Mouse (Mus musculus) liver, postnatal 0 days (tissue): ENCODE results near the gene Ubac2. TPM values are rescaled to one million over a fixed set of nuclear protein-coding genes. Genes with fewer than 3 reads are reported as not detected.

Experiments used
- ATAC-seq: fragments of 200-750 bp; cut with Nextera tagmentation; 2 replicates; pipeline ENCODE4 v1.8.0; 2017; ENCODE audit warnings: mild to moderate bottlenecking, moderate library complexity
- DNase-seq: peaks from one replicate; pipeline ENCODE4 v3.0.0-alpha.2; 2016
- H3K27ac ChIP-seq: fragments of 300-500 bp; sonication (generic); 2 replicates; pipeline ENCODE4 v1.5.1; 2014; ENCODE audit warnings: antibody characterized with exemption, moderate library complexity, mild to moderate bottlenecking, low read depth
- H3K27me3 ChIP-seq: fragments of 300-500 bp; sonication (generic); 2 replicates; pipeline ENCODE4 v1.6.1; 2014; ENCODE audit warnings: low read length, control low read depth, mixed read lengths; ENCODE audit not compliant: insufficient read depth
- H3K36me3 ChIP-seq: fragments of 300-500 bp; sonication (generic); replicated peaks from 2 replicates; pipeline ENCODE4 v1.6.1; 2014; ENCODE audit warnings: mild to moderate bottlenecking, control low read depth, low read length, moderate library complexity, mixed read lengths; ENCODE audit not compliant: insufficient read depth
- H3K4me1 ChIP-seq: fragments of 300-500 bp; sonication (generic); 2 replicates; pipeline ENCODE4 v1.6.1; 2014; ENCODE audit warnings: antibody characterized with exemption, mild to moderate bottlenecking, control low read depth; ENCODE audit not compliant: insufficient read depth
- H3K4me2 ChIP-seq: fragments of 300-500 bp; sonication (generic); 2 replicates; pipeline ENCODE4 v1.6.1; 2014; ENCODE audit warnings: low read depth, mild to moderate bottlenecking, low read length, moderate library complexity, mixed read lengths
- H3K4me3 ChIP-seq: fragments of 300-500 bp; sonication (generic); 2 replicates; pipeline ENCODE4 v1.5.1; 2014; ENCODE audit warnings: low read depth, low read length
- H3K9ac ChIP-seq: fragments of 300-500 bp; sonication (generic); replicated peaks from 2 replicates; pipeline ENCODE4 v1.6.1; 2014; ENCODE audit warnings: mild to moderate bottlenecking, moderate library complexity
- H3K9me3 ChIP-seq: fragments of 300-500 bp; sonication (generic); 2 replicates; pipeline ENCODE4 v1.6.1; 2016; ENCODE audit warnings: mild to moderate bottlenecking, control low read depth, low read length, mixed read lengths
- CTCF ChIP-seq: sonication (generic); IDR thresholded peaks from 2 replicates; pipeline ENCODE4 v1.5.1; 2016; ENCODE audit warnings: antibody characterized with exemption, low read depth
- EP300 ChIP-seq: IDR thresholded peaks from 2 replicates; pipeline ENCODE4 v1.6.1; 2016; ENCODE audit warnings: antibody characterized with exemption, low read depth, mild to moderate bottlenecking
- WGBS: fragments of 180-500 bp; shearing (Covaris S2); extraction: QIAGEN DNeasy Blood & Tissue Kit; methylation state at CpG from one replicate; pipeline ENCODE4 v1.1.7; 2014; ENCODE audit not compliant: insufficient replicate concordance; 5-methylcytosine and 5-hydroxymethylcytosine counted together
- polyA plus RNA-seq: library from polyadenylated mRNA; unstranded; fragments of >200 nt; fragmentation: Nextera tagmentation; extraction: Ambion mirVana; gene quantifications from 2 replicates; pipeline ENCODE4 v1.2.1, GENCODE M21; 2015

Gene Ubac2
- polyA plus RNA-seq, 1 experiment from 2014 or later, result 27.4 TPM

DNA sequence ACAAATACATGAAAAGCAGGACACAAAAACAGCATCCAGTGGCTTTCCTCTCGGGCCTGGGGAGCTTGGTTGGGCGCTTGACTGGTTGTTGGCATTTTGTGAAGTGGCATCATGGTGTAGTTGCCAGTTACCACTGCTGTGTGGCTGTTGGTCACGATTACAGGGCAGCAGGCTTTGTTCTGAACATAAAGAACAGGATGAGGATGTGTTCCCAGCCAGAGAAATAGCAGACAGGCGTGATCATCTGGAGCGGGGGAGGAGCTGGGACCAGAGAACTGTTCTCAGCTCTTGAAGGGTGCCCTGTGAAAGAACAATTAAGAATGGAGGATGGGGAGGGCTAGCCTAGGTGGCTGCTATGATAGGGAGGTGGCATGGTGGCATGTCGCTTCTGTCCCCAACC is 48.5 kb downstream of the Ubac2 start:
- WGBS, result 87% methylated on average over 6 of the region's 6 CpGs
- no peak for TF ChIP-seq EP300
- TF ChIP-seq CTCF, result no peak
- peak; percentile 9 for DNase-seq

DNA sequence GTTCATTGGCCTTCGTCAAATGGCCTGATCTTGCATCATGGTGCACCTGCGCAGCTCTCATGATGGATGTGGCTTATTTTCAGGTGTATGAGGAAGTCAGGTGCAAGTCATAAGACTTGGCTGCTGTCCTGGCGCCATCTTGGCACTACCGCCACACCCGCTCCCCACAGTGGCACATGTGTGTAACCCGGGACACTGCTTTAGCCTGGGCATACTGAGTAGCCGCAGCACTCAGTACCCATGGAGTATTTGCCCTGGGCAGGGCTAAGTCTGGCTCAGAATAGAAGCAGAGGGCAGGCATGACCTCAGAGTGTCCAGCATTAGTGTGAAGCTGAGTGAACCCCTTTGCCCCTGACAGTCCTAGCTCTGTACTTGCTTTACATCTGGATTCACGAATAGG is 49.0 kb downstream of the Ubac2 start:
- H3K4me1 ChIP-seq, result peaks cover 16% of the 10 kb centered on the region
- no peak overlapping the region for H3K27ac ChIP-seq
- H3K4me3 ChIP-seq, result no peak overlapping the region
- DNase-seq, result peak; percentile 12
- no peak overlapping the region for H3K4me2 ChIP-seq
- no peaks in the 10 kb centered on the region for H3K36me3 ChIP-seq
- ATAC-seq, result no peak
- 90% methylated on average over 8 of the region's 8 CpGs for WGBS
- no peak for TF ChIP-seq CTCF
- TF ChIP-seq EP300, result no peak
- H3K9me3 ChIP-seq, result no peaks in the 10 kb centered on the region
- H3K9ac ChIP-seq, result no peak overlapping the region
- no peaks in the 10 kb centered on the region for H3K27me3 ChIP-seq

More for the DNA sequence above, 48.5 kb downstream of the Ubac2 start:
- no peak for ATAC-seq
- no peaks in the 10 kb centered on the region for H3K36me3 ChIP-seq
- no peak overlapping the region for H3K4me3 ChIP-seq
- H3K27ac ChIP-seq, result no peak overlapping the region
- no peaks in the 10 kb centered on the region for H3K27me3 ChIP-seq
- no peaks in the 10 kb centered on the region for H3K9me3 ChIP-seq
- H3K4me2 ChIP-seq, result no peak overlapping the region
- peaks cover 14% of the 10 kb centered on the region for H3K4me1 ChIP-seq
- H3K9ac ChIP-seq, result no peak overlapping the region

DNA sequence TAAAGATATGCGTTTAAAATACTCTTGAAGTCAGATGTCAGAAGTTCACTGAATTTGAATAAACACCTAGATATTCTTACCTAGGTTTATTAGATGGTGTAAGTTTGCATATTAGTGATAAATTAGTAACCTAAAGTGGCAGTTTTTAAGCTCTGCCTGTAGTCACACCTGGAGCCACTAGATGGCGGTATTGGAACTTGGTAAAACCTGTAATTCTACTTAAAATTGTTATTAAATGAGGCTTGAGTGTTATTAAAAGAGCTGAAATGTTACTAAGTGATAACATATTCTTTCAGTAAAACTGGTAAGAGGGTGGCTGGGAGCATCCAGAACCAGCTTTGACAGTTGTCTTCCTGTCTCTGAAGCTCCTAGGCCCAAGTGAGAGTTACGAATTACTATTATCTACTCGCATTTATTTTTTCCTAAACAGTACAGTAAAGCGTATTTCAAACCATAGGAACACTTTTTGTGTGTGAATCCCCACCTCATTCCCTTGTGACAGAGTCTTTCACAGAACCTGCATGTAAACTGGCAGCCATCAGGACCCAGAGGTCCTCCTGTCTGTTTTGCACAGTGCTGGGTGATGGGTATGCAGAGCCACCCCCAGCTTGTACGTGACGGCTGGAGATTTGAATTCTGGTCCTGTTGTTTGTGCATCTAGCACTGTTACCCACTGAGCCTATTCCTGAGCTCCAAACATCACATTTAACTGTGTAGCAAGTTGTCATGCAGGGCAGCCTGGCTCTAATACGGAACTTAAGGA is 50.1 kb downstream of the Ubac2 start:
- Histone ChIP-seq H3K4me1 (peaks cover 16% of the 10 kb centered on the region), H3K4me3 (no peak overlapping the region), H3K27ac (peak overlapping the region; percentile 68), H3K27me3 (no peaks in the 10 kb centered on the region), H3K4me2 (peak overlapping the region; percentile 40; the same call in 1 of the 2 replicates), H3K9ac (no peak overlapping the region), H3K9me3 (no peaks in the 10 kb centered on the region), H3K36me3 (no peaks in the 10 kb centered on the region)
- ATAC-seq, result peak; percentile 46
- DNase-seq, result peak; percentile 64
- 43% methylated on average over 8 of the region's 8 CpGs for WGBS
- TF ChIP-seq EP300, result no peak
- TF ChIP-seq CTCF, result peak; percentile 82

DNA sequence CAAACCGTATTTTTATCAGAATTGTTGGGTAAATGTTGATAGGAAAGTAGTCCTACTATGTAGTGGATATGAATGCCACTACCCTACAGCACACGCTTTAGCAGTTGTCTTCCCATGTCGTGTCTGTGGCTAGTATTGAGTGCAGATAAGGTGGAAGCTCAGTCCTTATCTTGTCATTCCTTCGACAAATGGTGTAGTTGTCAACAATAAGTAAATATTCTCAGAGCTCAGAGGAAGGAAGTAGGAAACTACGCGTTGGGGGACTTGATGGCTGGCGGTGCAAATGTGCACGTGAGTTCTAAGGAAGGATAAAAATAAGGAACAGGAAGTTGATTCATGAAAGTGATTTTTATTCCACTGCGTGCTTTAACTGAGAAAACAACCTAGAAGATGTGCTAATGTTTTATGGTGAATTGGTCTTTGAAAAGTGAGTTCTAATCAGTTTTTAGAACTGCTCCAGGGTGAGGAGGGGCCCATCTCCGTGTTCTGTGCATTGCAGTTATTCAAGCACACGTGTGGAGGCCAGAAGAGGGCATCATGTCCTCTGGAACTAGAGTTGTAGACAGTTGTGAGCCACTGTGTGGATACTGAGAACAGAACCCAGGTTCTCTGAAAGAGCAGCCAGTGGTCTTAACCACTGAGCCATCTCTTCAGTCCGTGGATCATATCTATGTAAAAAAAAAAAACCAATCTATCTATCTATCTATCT is 51.0 kb downstream of the Ubac2 start:
- Histone ChIP-seq H3K27me3 (no peaks in the 10 kb centered on the region), H3K4me3 (no peak overlapping the region), H3K9me3 (no peaks in the 10 kb centered on the region), H3K27ac (peak overlapping the region; percentile 68), H3K9ac (no peak overlapping the region), H3K4me1 (peaks cover 20% of the 10 kb centered on the region), H3K4me2 (peak overlapping the region; percentile 40), H3K36me3 (no peaks in the 10 kb centered on the region; the same call in 1 of the 2 replicates)
- peak; percentile 26 for TF ChIP-seq CTCF
- peak; percentile 84 for TF ChIP-seq EP300
- DNase-seq (peak; percentile 16), ATAC-seq (peak; percentile 78)
- WGBS, result 29% methylated on average over 12 of the region's 12 CpGs

DNA sequence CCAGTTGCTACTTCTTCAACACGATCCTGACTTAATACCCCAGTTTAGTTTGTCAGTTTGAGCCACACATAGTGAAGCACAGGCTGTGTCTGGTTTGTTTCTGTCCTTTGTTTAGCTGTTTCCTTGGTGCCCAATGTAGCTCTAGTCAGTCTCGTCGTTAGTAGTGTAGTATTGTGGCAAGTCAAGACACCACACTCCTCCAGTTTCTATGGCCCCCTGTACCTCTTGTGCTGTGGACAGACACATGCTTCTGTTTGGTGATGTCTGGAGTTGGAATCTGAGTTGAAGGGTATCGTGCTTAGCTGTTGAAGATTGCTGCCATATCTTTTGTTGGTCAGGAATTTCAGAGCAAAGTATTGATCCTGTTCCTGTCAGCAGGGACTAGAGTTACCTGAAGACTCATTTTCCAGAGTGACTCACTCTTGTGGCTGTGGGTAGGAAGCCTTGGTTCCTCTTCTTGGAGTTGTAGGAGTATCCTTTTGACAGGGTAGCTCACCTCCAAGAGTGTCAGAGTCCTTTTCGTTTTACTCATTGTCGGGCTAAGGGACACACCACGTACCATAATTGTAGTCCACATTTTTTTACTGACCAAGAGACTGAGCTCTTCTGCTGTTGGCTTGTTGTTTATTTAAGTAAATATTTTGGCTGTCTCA is 52.4 kb downstream of the Ubac2 start:
- 74% methylated on average over 7 of the region's 7 CpGs for WGBS
- ATAC-seq (no peak), DNase-seq (no peak)
- Histone ChIP-seq H3K27me3 (no peaks in the 10 kb centered on the region), H3K4me3 (no peak overlapping the region), H3K36me3 (no peaks in the 10 kb centered on the region; the same call in 1 of the 2 replicates), H3K4me2 (no peak overlapping the region), H3K9ac (no peak overlapping the region), H3K27ac (no peak overlapping the region), H3K4me1 (peaks cover 20% of the 10 kb centered on the region), H3K9me3 (peaks cover 3% of the 10 kb centered on the region)
- no peak for TF ChIP-seq CTCF
- TF ChIP-seq EP300, result no peak

DNA sequence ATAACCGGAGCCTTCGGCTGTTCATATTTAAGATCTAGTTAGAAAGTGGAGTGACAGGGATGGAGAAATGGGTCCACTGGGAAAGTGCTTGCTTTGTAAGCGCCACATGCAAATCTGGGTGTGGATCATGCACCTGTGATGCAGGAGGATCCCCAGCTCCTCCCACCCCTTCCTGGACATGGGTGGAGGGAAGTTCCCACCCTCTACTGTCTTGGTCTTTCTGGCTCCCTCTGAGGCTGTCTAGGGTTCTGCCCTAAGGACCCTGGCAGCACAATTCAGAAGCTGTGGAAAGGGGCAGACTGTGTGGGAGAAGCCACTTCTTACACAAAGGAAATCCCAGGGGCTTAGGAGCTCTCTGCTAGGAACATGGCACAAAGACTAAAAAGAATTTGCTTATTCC is 53.2 kb downstream of the Ubac2 start:
- H3K4me2 ChIP-seq, result no peak overlapping the region
- DNase-seq, result no peak
- no peak overlapping the region for H3K4me3 ChIP-seq
- WGBS, result 81% methylated on average over 3 of the region's 3 CpGs
- no peaks in the 10 kb centered on the region for H3K27me3 ChIP-seq
- H3K27ac ChIP-seq, result no peak overlapping the region
- peaks cover 3% of the 10 kb centered on the region for H3K9me3 ChIP-seq
- H3K36me3 ChIP-seq, result no peaks in the 10 kb centered on the region; the same call in 1 of the 2 replicates
- peaks cover 20% of the 10 kb centered on the region for H3K4me1 ChIP-seq
- H3K9ac ChIP-seq, result no peak overlapping the region
- ATAC-seq, result no peak
- no peak for TF ChIP-seq CTCF
- TF ChIP-seq EP300, result no peak
